Mouse (Mus musculus): ENCODE measurements at regions not wholly inside any gene's neighbourhood (a gene's known extent, or its start where the extent isn't known, plus 50 kb on each side); places are given as distances from the start of the nearest gene placed in this dataset.

GRCm38 (mm10) chr10:97389647-97390590, 89.5 kb upstream of the Dcn start:
- Histone ChIP-seq H3K9me3 (ENCODE audit: control insufficient read depth, low read length) (no peaks in the 10 kb centered on the region), H3K27me3 (replicated peaks; ENCODE audit: control insufficient read depth, insufficient read depth, low read length) (no peaks in the 10 kb centered on the region), H3K27ac (ENCODE audit: low read depth, low read length) (no peak overlapping the region), H3K4me3 (ENCODE audit: low read length) (no peak overlapping the region), H3K4me1 (ENCODE audit: control insufficient read depth, insufficient read depth, low read depth, low read length) (no peaks in the 10 kb centered on the region), H3K36me3 (ENCODE audit: control insufficient read depth, insufficient read depth, low read length) (no peaks in the 10 kb centered on the region), H3K4me2 (ENCODE audit: low read length) (no peak overlapping the region), H3K9ac (ENCODE audit: low read depth, low read length) (no peak overlapping the region)
- WGBS = 71% methylated on average over 7 of the region's 7 CpGs
- ATAC-seq = no peak

GRCm38 (mm10) chr10:97397062-97397771, 82.2 kb upstream of the Dcn start:
- ATAC-seq = no peak
- WGBS = 65% methylated on average over 9 of the region's 9 CpGs
- no peak overlapping the region for H3K27ac ChIP-seq (ENCODE audit: low read depth, low read length)
- H3K9ac ChIP-seq (ENCODE audit: low read depth, low read length) = no peak overlapping the region
- no peak overlapping the region for H3K4me2 ChIP-seq (ENCODE audit: low read length)
- H3K27me3 ChIP-seq (replicated peaks; ENCODE audit: control insufficient read depth, insufficient read depth, low read length) = no peaks in the 10 kb centered on the region
- H3K4me1 ChIP-seq (ENCODE audit: control insufficient read depth, insufficient read depth, low read depth, low read length) = no peaks in the 10 kb centered on the region
- H3K36me3 ChIP-seq (ENCODE audit: control insufficient read depth, insufficient read depth, low read length) = no peaks in the 10 kb centered on the region
- no peaks in the 10 kb centered on the region for H3K9me3 ChIP-seq (ENCODE audit: control insufficient read depth, low read length)
- H3K4me3 ChIP-seq (ENCODE audit: low read length) = no peak overlapping the region

- WGBS = 94% methylated on average over 2 of the region's 2 CpGs
- H3K9ac ChIP-seq (ENCODE audit: low read depth, low read length) = no peak overlapping the region
- no peak for ATAC-seq
Measured at GRCm38 (mm10) chr10:97397896-97398295, 81.5 kb upstream of the Dcn start.

GRCm38 (mm10) chr10:97402524-97402923, 76.9 kb upstream of the Dcn start:
- Histone ChIP-seq H3K36me3 (ENCODE audit: control insufficient read depth, insufficient read depth, low read length) (no peaks in the 10 kb centered on the region), H3K4me2 (ENCODE audit: low read length) (no peak overlapping the region), H3K27me3 (replicated peaks; ENCODE audit: control insufficient read depth, insufficient read depth, low read length) (no peaks in the 10 kb centered on the region), H3K9ac (ENCODE audit: low read depth, low read length) (no peak overlapping the region), H3K27ac (ENCODE audit: low read depth, low read length) (no peak overlapping the region), H3K4me3 (ENCODE audit: low read length) (no peak overlapping the region), H3K9me3 (ENCODE audit: control insufficient read depth, low read length) (no peaks in the 10 kb centered on the region), H3K4me1 (ENCODE audit: control insufficient read depth, insufficient read depth, low read depth, low read length) (no peaks in the 10 kb centered on the region)
- 96% methylated on average over 2 of the region's 2 CpGs for WGBS
- no peak for ATAC-seq

More at GRCm38 (mm10) chr10:97397896-97398295, 81.5 kb upstream of the Dcn start:
- no peaks in the 10 kb centered on the region for H3K9me3 ChIP-seq (ENCODE audit: control insufficient read depth, low read length)
- H3K27me3 ChIP-seq (replicated peaks; ENCODE audit: control insufficient read depth, insufficient read depth, low read length) = no peaks in the 10 kb centered on the region
- H3K4me1 ChIP-seq (ENCODE audit: control insufficient read depth, insufficient read depth, low read depth, low read length) = no peaks in the 10 kb centered on the region
- no peaks in the 10 kb centered on the region for H3K36me3 ChIP-seq (ENCODE audit: control insufficient read depth, insufficient read depth, low read length)
- H3K4me2 ChIP-seq (ENCODE audit: low read length) = no peak overlapping the region
- no peak overlapping the region for H3K27ac ChIP-seq (ENCODE audit: low read depth, low read length)
- H3K4me3 ChIP-seq (ENCODE audit: low read length) = no peak overlapping the region

GRCm38 (mm10) chr10:97404076-97404787, 75.2 kb upstream of the Dcn start:
- H3K27ac ChIP-seq (ENCODE audit: low read depth, low read length) = no peak overlapping the region
- WGBS = 78% methylated on average over 2 of the region's 2 CpGs
- H3K27me3 ChIP-seq (replicated peaks; ENCODE audit: control insufficient read depth, insufficient read depth, low read length) = no peaks in the 10 kb centered on the region
- no peak overlapping the region for H3K4me2 ChIP-seq (ENCODE audit: low read length)
- H3K9me3 ChIP-seq (ENCODE audit: control insufficient read depth, low read length) = no peaks in the 10 kb centered on the region
- no peak for ATAC-seq
- no peaks in the 10 kb centered on the region for H3K36me3 ChIP-seq (ENCODE audit: control insufficient read depth, insufficient read depth, low read length)
- no peak overlapping the region for H3K4me3 ChIP-seq (ENCODE audit: low read length)
- H3K4me1 ChIP-seq (ENCODE audit: control insufficient read depth, insufficient read depth, low read depth, low read length) = no peaks in the 10 kb centered on the region
- no peak overlapping the region for H3K9ac ChIP-seq (ENCODE audit: low read depth, low read length)

GRCm38 (mm10) chr10:97409181-97409581, 70.2 kb upstream of the Dcn start:
- H3K36me3 ChIP-seq (ENCODE audit: control insufficient read depth, insufficient read depth, low read length) = no peaks in the 10 kb centered on the region
- no peaks in the 10 kb centered on the region for H3K4me1 ChIP-seq (ENCODE audit: control insufficient read depth, insufficient read depth, low read depth, low read length)
- no peak for ATAC-seq
- no peak overlapping the region for H3K27ac ChIP-seq (ENCODE audit: low read depth, low read length)
- no peaks in the 10 kb centered on the region for H3K9me3 ChIP-seq (ENCODE audit: control insufficient read depth, low read length)
- no peaks in the 10 kb centered on the region for H3K27me3 ChIP-seq (replicated peaks; ENCODE audit: control insufficient read depth, insufficient read depth, low read length)
- H3K4me3 ChIP-seq (ENCODE audit: low read length) = no peak overlapping the region
- H3K4me2 ChIP-seq (ENCODE audit: low read length) = no peak overlapping the region
- 36% methylated on average over 1 of the region's 1 CpGs for WGBS
- H3K9ac ChIP-seq (ENCODE audit: low read depth, low read length) = no peak overlapping the region

GRCm38 (mm10) chr10:97409909-97410308, 69.5 kb upstream of the Dcn start:
- Histone ChIP-seq H3K4me3 (ENCODE audit: low read length) (no peak overlapping the region), H3K36me3 (ENCODE audit: control insufficient read depth, insufficient read depth, low read length) (no peaks in the 10 kb centered on the region), H3K9me3 (ENCODE audit: control insufficient read depth, low read length) (no peaks in the 10 kb centered on the region), H3K27ac (ENCODE audit: low read depth, low read length) (no peak overlapping the region), H3K4me1 (ENCODE audit: control insufficient read depth, insufficient read depth, low read depth, low read length) (no peaks in the 10 kb centered on the region), H3K27me3 (replicated peaks; ENCODE audit: control insufficient read depth, insufficient read depth, low read length) (no peaks in the 10 kb centered on the region), H3K4me2 (ENCODE audit: low read length) (no peak overlapping the region), H3K9ac (ENCODE audit: low read depth, low read length) (no peak overlapping the region)
- WGBS = 77% methylated on average over 1 of the region's 1 CpGs
- no peak for ATAC-seq

- no peak overlapping the region for H3K4me3 ChIP-seq (ENCODE audit: low read length)
- H3K9me3 ChIP-seq (ENCODE audit: control insufficient read depth, low read length) = no peaks in the 10 kb centered on the region
- no peak overlapping the region for H3K27ac ChIP-seq (ENCODE audit: low read depth, low read length)
- H3K36me3 ChIP-seq (ENCODE audit: control insufficient read depth, insufficient read depth, low read length) = no peaks in the 10 kb centered on the region
- no peak for ATAC-seq
- no peak overlapping the region for H3K9ac ChIP-seq (ENCODE audit: low read depth, low read length)
- 77% methylated on average over 1 of the region's 1 CpGs for WGBS
- H3K27me3 ChIP-seq (replicated peaks; ENCODE audit: control insufficient read depth, insufficient read depth, low read length) = no peaks in the 10 kb centered on the region
- H3K4me2 ChIP-seq (ENCODE audit: low read length) = no peak overlapping the region
- H3K4me1 ChIP-seq (ENCODE audit: control insufficient read depth, insufficient read depth, low read depth, low read length) = no peaks in the 10 kb centered on the region
Measured at GRCm38 (mm10) chr10:97422579-97422978, 56.8 kb upstream of the Dcn start.

All from hindbrain, embryonic 16.5 days (tissue).